Comparison of ENCODE assay signal across 11 mouse cellular contexts in the genomic region with DNA sequence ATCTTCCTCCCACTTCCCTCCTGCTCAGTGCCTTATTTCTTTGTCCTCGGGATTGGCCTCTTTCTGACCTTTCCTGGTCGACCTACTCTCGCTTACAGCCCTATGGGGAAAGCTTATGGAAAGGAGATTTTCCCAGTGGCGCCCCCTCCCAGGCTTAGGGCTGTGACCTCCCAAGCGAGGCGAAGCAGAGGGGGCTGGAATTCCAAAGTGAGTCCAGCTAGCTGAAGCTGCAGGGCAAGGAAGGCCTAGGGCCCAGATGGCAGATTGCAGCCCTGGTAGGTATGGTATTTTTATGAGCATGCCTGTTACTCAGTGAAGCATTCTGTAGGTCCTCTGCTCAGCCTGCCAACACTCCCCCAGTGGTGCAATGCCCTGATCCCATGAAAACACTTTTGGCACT. TPM values are rescaled to one million over a fixed set of nuclear protein-coding genes. Genes with fewer than 3 reads are reported as not detected.
DNase-seq lines count a peak whose midpoint lies in the region; ATAC-seq and TF ChIP-seq lines count a peak whose summit lies in the region.
"Had no signal": no experiment of that assay in that cellular context is flagged by ENCODE, and none has a peak within 500 bp of the region (broad histone marks: within the 10 kb centered on the region; RNA-seq: fewer than 3 reads in every experiment).

No protein-coding gene starts in this region.

- ATAC-seq in forebrain, postnatal 0 days = peak; percentile 50
- ATAC-seq in neural tube, embryonic 14.5 days (ENCODE audit: low read depth) = peak; percentile 19; the same call in 1 of the 2 replicates

- peak overlapping the region; percentile 56; the same call in 1 of the 2 replicates for H3K4me3 ChIP-seq in heart, embryonic 10.5 days
- no peak overlapping the region for H3K4me3 ChIP-seq in heart, adult 2 months
- H3K4me3 ChIP-seq in forebrain, postnatal 0 days (ENCODE audit: low read depth, low read length) = peak overlapping the region; percentile 53
- H3K4me3 ChIP-seq in neural tube, embryonic 14.5 days (ENCODE audit: low read depth, low read length) = no peak overlapping the region

- TF ChIP-seq POLR2A in heart, adult 2 months (IDR thresholded peaks at IDR 0.05; ENCODE audit: insufficient read depth, low read depth, low read length) = no peak

- TF ChIP-seq EP300 in heart, adult 2 months (IDR thresholded peaks at IDR 0.05; ENCODE audit: insufficient read depth, low read depth, low read length) = no peak

- H3K27me3 ChIP-seq in heart, embryonic 10.5 days (ENCODE audit: insufficient read depth, poor library complexity, severe bottlenecking) = peaks cover 55% of the 10 kb centered on the region
- 0 out of 2 replicates have a peak, but pooled peaks cover 2% of the 10 kb centered on the region for H3K27me3 ChIP-seq in heart, adult 2 months (ENCODE audit: control insufficient read depth, insufficient read depth, low read length)
- no peaks in the 10 kb centered on the region for H3K27me3 ChIP-seq in forebrain, postnatal 0 days (ENCODE audit: insufficient read depth, low read length)
- no peaks in the 10 kb centered on the region for H3K27me3 ChIP-seq in neural tube, embryonic 14.5 days (ENCODE audit: control insufficient read depth, insufficient read depth, low read length)

- no peak overlapping the region for H3K27ac ChIP-seq in heart, embryonic 10.5 days
- H3K27ac ChIP-seq in heart, adult 2 months = no peak overlapping the region
- no peak overlapping the region for H3K27ac ChIP-seq in forebrain, postnatal 0 days (ENCODE audit: low read depth, low read length)
- peak overlapping the region; percentile 60; the same call in 1 of the 2 replicates for H3K27ac ChIP-seq in neural tube, embryonic 14.5 days (ENCODE audit: low read depth, low read length)
- H3K27ac ChIP-seq: heart, embryonic 13.5 days had no signal

- 17% methylated on average over 6 of the region's 6 CpGs for WGBS in heart, embryonic 10.5 days
- 60% methylated on average over 6 of the region's 6 CpGs for WGBS in heart, adult 2 months
- WGBS in forebrain, postnatal 0 days = 28% methylated on average over 6 of the region's 6 CpGs
- WGBS in neural tube, embryonic 14.5 days = 20% methylated on average over 6 of the region's 6 CpGs

- no peak overlapping the region for H3K9ac ChIP-seq in heart, adult 2 months (ENCODE audit: low read depth, low read length)
- peak overlapping the region; percentile 78; the same call in 1 of the 2 replicates for H3K9ac ChIP-seq in forebrain, postnatal 0 days
- no peak overlapping the region; the same call in 1 of the 2 replicates for H3K9ac ChIP-seq in neural tube, embryonic 14.5 days (replicated peaks; ENCODE audit: low read depth, low read length)

- no peak for TF ChIP-seq CTCF in heart, adult 2 months (IDR thresholded peaks at IDR 0.05)
- TF ChIP-seq CTCF in forebrain, postnatal 0 days (IDR thresholded peaks at IDR 0.05; ENCODE audit: low read depth) = no peak; the same call in 1 of the 2 replicates

- H3K4me2 ChIP-seq in forebrain, postnatal 0 days (ENCODE audit: low read depth) = peak overlapping the region; percentile 61
- H3K4me2 ChIP-seq in neural tube, embryonic 14.5 days (ENCODE audit: low read depth, low read length) = peak overlapping the region; percentile 59; the same call in 1 of the 2 replicates

- 0 out of 2 replicates have a peak, but pooled peaks cover 4% of the 10 kb centered on the region for H3K4me1 ChIP-seq in heart, embryonic 10.5 days
- H3K4me1 ChIP-seq in heart, adult 2 months (ENCODE audit: control insufficient read depth, insufficient read depth, low read length) = no peaks in the 10 kb centered on the region
- no peaks in the 10 kb centered on the region for H3K4me1 ChIP-seq in forebrain, postnatal 0 days (ENCODE audit: insufficient read depth)
- H3K4me1 ChIP-seq in neural tube, embryonic 14.5 days (ENCODE audit: control insufficient read depth, insufficient read depth, low read length) = no peaks in the 10 kb centered on the region
- H3K4me1 ChIP-seq: heart, embryonic 13.5 days had no signal

- H3K79me2 ChIP-seq in heart, adult 2 months (replicated peaks; ENCODE audit: control insufficient read depth, insufficient read depth, low read length) = no peaks in the 10 kb centered on the region

- no peaks in the 10 kb centered on the region for H3K9me3 ChIP-seq in heart, embryonic 10.5 days
- H3K9me3 ChIP-seq in forebrain, postnatal 0 days (ENCODE audit: low read length) = no peaks in the 10 kb centered on the region
- H3K9me3 ChIP-seq in neural tube, embryonic 14.5 days (ENCODE audit: control insufficient read depth, low read length) = no peaks in the 10 kb centered on the region
- H3K9me3 ChIP-seq: heart, embryonic 13.5 days; megakaryocyte, embryonic 14.5 days had no signal

- no peaks in the 10 kb centered on the region for H3K36me3 ChIP-seq in heart, embryonic 10.5 days
- H3K36me3 ChIP-seq in heart, adult 2 months (ENCODE audit: control insufficient read depth, insufficient read depth, low read length) = no peaks in the 10 kb centered on the region
- no peaks in the 10 kb centered on the region for H3K36me3 ChIP-seq in forebrain, postnatal 0 days (ENCODE audit: insufficient read depth)
- H3K36me3 ChIP-seq in neural tube, embryonic 14.5 days (ENCODE audit: control insufficient read depth, insufficient read depth, low read length) = no peaks in the 10 kb centered on the region
- H3K36me3 ChIP-seq: heart, embryonic 13.5 days had no signal

- intact Hi-C loops in heart, adult 2 months (cut with DNase I) = no loop called here

- DNase-seq in heart, embryonic 10.5 days (ENCODE audit: low spot score) = no peak
- DNase-seq in heart, adult 2 months = no peak
- DNase-seq in forebrain, postnatal 0 days = no peak
- DNase-seq in kidney, postnatal 14 days = peak; percentile 51
- DNase-seq in left cerebral cortex, adult 11 months (ENCODE audit: low spot score) = no peak
- no peak for DNase-seq in frontal cortex, postnatal 36 days (ENCODE audit: low spot score in 2 of 2)
- no peak for DNase-seq in layer of hippocampus, adult 11-12 months (ENCODE audit: low spot score)

RNA-seq across cellular contexts. Expression of a gene that starts 10.4 kb away (rescaled TPM):
- not detected in 2 replicates for polyA plus RNA-seq in heart, embryonic 10.5 days (2016; fragmentation: Nextera tagmentation; extraction: Ambion mirVana)
- not detected for total RNA-seq in heart, adult 2 months (2021)
- polyA plus RNA-seq in heart, adult 2 months (2012; rRNA removed) = not detected in 2 replicates
- not detected in 2 replicates for total RNA-seq in forebrain, postnatal 0 days (2014; rRNA removed)
- not detected in 2 replicates for polyA plus RNA-seq in forebrain, postnatal 0 days (2015; fragmentation: Nextera tagmentation; extraction: Ambion mirVana)
- 0.09 TPM in 1 of 2 replicates, not detected in the other for polyA plus RNA-seq in neural tube, embryonic 14.5 days (2014; fragmentation: Nextera tagmentation; extraction: Ambion mirVana)
- total RNA-seq: left cerebral cortex, postnatal 10 days had no signal
- polyA plus RNA-seq: heart, embryonic 13.5 days had no signal

RNA-seq across cellular contexts. Expression of a gene that starts 14.4 kb away (rescaled TPM):
- polyA plus RNA-seq in heart, embryonic 10.5 days (2016; fragmentation: Nextera tagmentation; extraction: Ambion mirVana) = 1.7 and 2.3 TPM in 2 replicates
- total RNA-seq in heart, adult 2 months (2021) = 1 to 10 TPM; 2.1 to 3.7 TPM
- 2.9 and 3.3 TPM in 2 replicates for polyA plus RNA-seq in heart, adult 2 months (2012; rRNA removed)
- total RNA-seq in forebrain, postnatal 0 days (2014; rRNA removed) = 225 and 256 TPM in 2 replicates
- 75.9 and 100 TPM in 2 replicates for polyA plus RNA-seq in forebrain, postnatal 0 days (2015; fragmentation: Nextera tagmentation; extraction: Ambion mirVana)
- polyA plus RNA-seq in neural tube, embryonic 14.5 days (2014; fragmentation: Nextera tagmentation; extraction: Ambion mirVana) = 107 and 136 TPM in 2 replicates

RNA-seq across cellular contexts. Expression of a gene that starts 40.2 kb away (rescaled TPM):
- 1.3 and 3.0 TPM in 2 replicates for polyA plus RNA-seq in heart, embryonic 10.5 days (2016; fragmentation: Nextera tagmentation; extraction: Ambion mirVana)
- 1 to 10 TPM; 1.5 to 1.8 TPM for total RNA-seq in heart, adult 2 months (2021)
- 5.7 and 7.7 TPM in 2 replicates for polyA plus RNA-seq in heart, adult 2 months (2012; rRNA removed)
- 2.0 and 4.8 TPM in 2 replicates for total RNA-seq in forebrain, postnatal 0 days (2014; rRNA removed)
- polyA plus RNA-seq in forebrain, postnatal 0 days (2015; fragmentation: Nextera tagmentation; extraction: Ambion mirVana) = 1.1 and 1.6 TPM in 2 replicates
- 3.3 and 3.8 TPM in 2 replicates for polyA plus RNA-seq in neural tube, embryonic 14.5 days (2014; fragmentation: Nextera tagmentation; extraction: Ambion mirVana)

RNA-seq across cellular contexts. Expression of a gene that starts 40.3 kb away (rescaled TPM):
- polyA plus RNA-seq in heart, embryonic 10.5 days (2016; fragmentation: Nextera tagmentation; extraction: Ambion mirVana) = 124 and 146 TPM in 2 replicates
- 10 to 100 TPM; 50.2 to 63.7 TPM for total RNA-seq in heart, adult 2 months (2021)
- 57.2 and 64.5 TPM in 2 replicates for polyA plus RNA-seq in heart, adult 2 months (2012; rRNA removed)
- total RNA-seq in forebrain, postnatal 0 days (2014; rRNA removed) = 68.9 and 71.2 TPM in 2 replicates
- 92.1 and 100 TPM in 2 replicates for polyA plus RNA-seq in forebrain, postnatal 0 days (2015; fragmentation: Nextera tagmentation; extraction: Ambion mirVana)
- 94.5 and 106 TPM in 2 replicates for polyA plus RNA-seq in neural tube, embryonic 14.5 days (2014; fragmentation: Nextera tagmentation; extraction: Ambion mirVana)

RNA-seq across cellular contexts. Expression of a gene that starts 49.2 kb away (rescaled TPM):
- polyA plus RNA-seq in heart, embryonic 10.5 days (2016; fragmentation: Nextera tagmentation; extraction: Ambion mirVana) = 43.1 and 58.2 TPM in 2 replicates
- total RNA-seq in heart, adult 2 months (2021) = 1 to 10 TPM; 3.7 to 7.1 TPM
- 5.1 and 7.3 TPM in 2 replicates for polyA plus RNA-seq in heart, adult 2 months (2012; rRNA removed)
- 4.9 and 13.1 TPM in 2 replicates for total RNA-seq in forebrain, postnatal 0 days (2014; rRNA removed)
- polyA plus RNA-seq in forebrain, postnatal 0 days (2015; fragmentation: Nextera tagmentation; extraction: Ambion mirVana) = 11.7 and 12.4 TPM in 2 replicates
- polyA plus RNA-seq in neural tube, embryonic 14.5 days (2014; fragmentation: Nextera tagmentation; extraction: Ambion mirVana) = 6.5 and 7.9 TPM in 2 replicates

Comparison
In these comparisons a context has a peak if more than half of its experiments do, and no peak if none do; other contexts are left out.
1. H3K4me3 ChIP-seq: peak in heart, embryonic 10.5 days (single experiment) and forebrain, postnatal 0 days (single experiment); none in heart, adult 2 months (single experiment) and neural tube, embryonic 14.5 days (single experiment).
2. RNA of a gene that starts 14.4 kb away (polyA plus RNA-seq): 107 to 136 TPM in neural tube, embryonic 14.5 days and 75.9 to 100 TPM in forebrain, postnatal 0 days; 2.9 to 3.3 TPM in heart, adult 2 months and 1.7 to 2.3 TPM in heart, embryonic 10.5 days; every median in the first group is over 10 times any median in the second.